ENCODE assay signal across 12 mouse cellular contexts in the genomic region with DNA sequence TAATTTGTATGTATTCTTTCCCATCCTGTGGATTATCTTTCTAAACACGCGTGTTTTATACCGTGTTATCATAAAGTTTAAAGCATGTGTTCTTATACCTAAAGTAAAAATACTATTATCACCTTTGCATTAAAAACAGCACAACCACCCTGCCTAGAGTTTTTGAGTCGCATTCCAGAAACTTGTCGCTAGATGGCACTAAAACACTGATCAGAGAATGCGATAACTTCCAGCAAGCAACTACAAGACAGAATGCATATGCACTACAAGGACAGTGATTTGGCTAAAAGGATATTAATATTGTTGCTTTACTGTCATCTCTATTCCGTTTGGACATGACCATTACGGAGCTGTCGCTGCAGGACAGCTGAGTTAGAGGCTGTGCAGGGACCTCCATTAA. TPM values are rescaled to one million over a fixed set of nuclear protein-coding genes. Genes with fewer than 3 reads are reported as not detected.
DNase-seq lines count a peak whose midpoint lies in the region; ATAC-seq lines count a peak whose summit lies in the region.
"Had no signal": no experiment of that assay in that cellular context is flagged by ENCODE, and none has a peak within 500 bp of the region (broad histone marks: within the 10 kb centered on the region; RNA-seq: fewer than 3 reads in every experiment).

No protein-coding gene starts in this region.

- no peak for ATAC-seq in hindbrain, embryonic 11.5 days (ENCODE audit: low FRiP score)
- ATAC-seq in hindbrain, embryonic 16.5 days, result no peak
- no peak for ATAC-seq in monocyte, adult 5-6 weeks (replicated peaks; ENCODE audit: insufficient number of reproducible peaks, low FRiP score, low TSS enrichment, poor library complexity, severe bottlenecking)
- ATAC-seq: forebrain, embryonic 13.5 days; inflammation-experienced regulatory T-cells, adult 6 months had no signal

- peak; percentile 36 for DNase-seq in hindbrain, embryonic 11.5 days (ENCODE audit: low spot score)
- DNase-seq in retina, adult 2 months (ENCODE audit: low read depth, low spot score), result peak; percentile 8
- DNase-seq in retina, postnatal 1 day, result no peak
- peak; percentile 13 for DNase-seq in embryonic facial prominence, embryonic 10.5 days (ENCODE audit: low spot score)
- DNase-seq in T-cell, adult 2 months (ENCODE audit: low spot score), result no peak
- no peak for DNase-seq in thymus, postnatal 14 days
- DNase-seq: lung, postnatal 4 days had no signal

- no peaks in the 10 kb centered on the region for H3K4me1 ChIP-seq in hindbrain, embryonic 11.5 days (replicated peaks; ENCODE audit: control insufficient read depth, insufficient read depth, low read length)
- H3K4me1 ChIP-seq in hindbrain, embryonic 16.5 days (ENCODE audit: control insufficient read depth, insufficient read depth, low read depth, low read length), result no peaks in the 10 kb centered on the region
- H3K4me1 ChIP-seq in embryonic facial prominence, embryonic 10.5 days, result no peaks in the 10 kb centered on the region
- H3K4me1 ChIP-seq: forebrain, embryonic 13.5 days had no signal

- no peak overlapping the region for H3K9ac ChIP-seq in hindbrain, embryonic 11.5 days (ENCODE audit: low read depth, low read length)
- H3K9ac ChIP-seq in hindbrain, embryonic 16.5 days (ENCODE audit: low read depth, low read length), result no peak overlapping the region
- H3K9ac ChIP-seq: forebrain, embryonic 13.5 days had no signal

- H3K9me3 ChIP-seq in hindbrain, embryonic 11.5 days (ENCODE audit: control insufficient read depth, low read length), result no peaks in the 10 kb centered on the region; the same call in 1 of the 2 replicates
- H3K9me3 ChIP-seq in hindbrain, embryonic 16.5 days (ENCODE audit: control insufficient read depth, low read length), result peaks cover 7% of the 10 kb centered on the region
- H3K9me3 ChIP-seq in embryonic facial prominence, embryonic 10.5 days, result 0 out of 2 replicates have a peak, but pooled peaks cover 3% of the 10 kb centered on the region

- no peaks in the 10 kb centered on the region for H3K36me3 ChIP-seq in hindbrain, embryonic 11.5 days (ENCODE audit: control insufficient read depth, insufficient read depth, low read length)
- no peaks in the 10 kb centered on the region for H3K36me3 ChIP-seq in hindbrain, embryonic 16.5 days (ENCODE audit: control insufficient read depth, insufficient read depth, low read length)
- no peaks in the 10 kb centered on the region for H3K36me3 ChIP-seq in embryonic facial prominence, embryonic 10.5 days (replicated peaks)

- 11% methylated on average over 9 of the region's 9 CpGs for WGBS in hindbrain, embryonic 11.5 days
- 15% methylated on average over 9 of the region's 9 CpGs for WGBS in hindbrain, embryonic 16.5 days
- WGBS in embryonic facial prominence, embryonic 10.5 days, result 13% methylated on average over 9 of the region's 9 CpGs

- no peak overlapping the region for H3K4me3 ChIP-seq in hindbrain, embryonic 11.5 days (ENCODE audit: low read depth, low read length)
- no peak overlapping the region for H3K4me3 ChIP-seq in hindbrain, embryonic 16.5 days (ENCODE audit: low read length)
- no peak overlapping the region for H3K4me3 ChIP-seq in embryonic facial prominence, embryonic 10.5 days
- H3K4me3 ChIP-seq: forebrain, embryonic 13.5 days had no signal

- H3K27me3 ChIP-seq in hindbrain, embryonic 11.5 days (ENCODE audit: control insufficient read depth, insufficient read depth, low read length), result no peaks in the 10 kb centered on the region
- H3K27me3 ChIP-seq in hindbrain, embryonic 16.5 days (replicated peaks; ENCODE audit: control insufficient read depth, insufficient read depth, low read length), result no peaks in the 10 kb centered on the region
- H3K27me3 ChIP-seq in embryonic facial prominence, embryonic 10.5 days (replicated peaks; ENCODE audit: low read depth, poor library complexity, severe bottlenecking), result no peaks in the 10 kb centered on the region
- H3K27me3 ChIP-seq: forebrain, embryonic 13.5 days had no signal

- no peak overlapping the region for H3K4me2 ChIP-seq in hindbrain, embryonic 11.5 days (replicated peaks; ENCODE audit: low read depth, low read length)
- no peak overlapping the region for H3K4me2 ChIP-seq in hindbrain, embryonic 16.5 days (ENCODE audit: low read length)
- H3K4me2 ChIP-seq: forebrain, embryonic 13.5 days had no signal

- H3K27ac ChIP-seq in hindbrain, embryonic 11.5 days (ENCODE audit: low read depth, low read length), result no peak overlapping the region
- no peak overlapping the region for H3K27ac ChIP-seq in hindbrain, embryonic 16.5 days (ENCODE audit: low read depth, low read length)
- no peak overlapping the region for H3K27ac ChIP-seq in embryonic facial prominence, embryonic 10.5 days (replicated peaks)
- H3K27ac ChIP-seq: forebrain, embryonic 13.5 days had no signal

RNA-seq across cellular contexts. Expression of gene Mill1, which starts 34.2 kb away (rescaled TPM):
- polyA plus RNA-seq in hindbrain, embryonic 11.5 days (2014; fragmentation: Nextera tagmentation; extraction: Ambion mirVana), result not detected in 2 replicates
- not detected in 2 replicates for polyA plus RNA-seq in hindbrain, embryonic 16.5 days (2015; fragmentation: Nextera tagmentation; extraction: Ambion mirVana)
- not detected in 2 replicates for polyA plus RNA-seq in embryonic facial prominence, embryonic 10.5 days (2016; fragmentation: Nextera tagmentation; extraction: Ambion mirVana)
- total RNA-seq in monocyte, adult 5-6 weeks (2017), result not detected in 3 replicates
- polyA plus RNA-seq: forebrain, embryonic 13.5 days; inflammation-experienced regulatory T-cells, adult 6 months; spleen, adult 2 months had no signal

RNA-seq across cellular contexts. Expression of gene Igfl3, which starts 34.6 kb away (rescaled TPM):
- polyA plus RNA-seq in hindbrain, embryonic 11.5 days (2014; fragmentation: Nextera tagmentation; extraction: Ambion mirVana), result not detected in 2 replicates
- polyA plus RNA-seq in hindbrain, embryonic 16.5 days (2015; fragmentation: Nextera tagmentation; extraction: Ambion mirVana), result not detected in 2 replicates
- polyA plus RNA-seq in embryonic facial prominence, embryonic 10.5 days (2016; fragmentation: Nextera tagmentation; extraction: Ambion mirVana), result not detected in 2 replicates
- not detected in 3 replicates for total RNA-seq in monocyte, adult 5-6 weeks (2017)
- polyA plus RNA-seq: forebrain, embryonic 13.5 days; inflammation-experienced regulatory T-cells, adult 6 months; spleen, adult 2 months had no signal

Comparison
In these comparisons a context has a peak if more than half of its experiments do, and no peak if none do; other contexts are left out.
1. DNase-seq: peak in hindbrain, embryonic 11.5 days (single experiment), retina, adult 2 months (single experiment) and embryonic facial prominence, embryonic 10.5 days (single experiment); none in retina, postnatal 1 day (single experiment), T-cell, adult 2 months (single experiment) and thymus, postnatal 14 days (single experiment).